Mouse (Mus musculus) cerebellum, adult 2 months (tissue): ENCODE data around the gene Zfp282.
"Not testable (repeated sequence)": the region's sequence is repeated elsewhere in the genome, so short reads cannot be mapped to it uniquely, and the experiment has no call there.

Experiments
- CTCF ChIP-seq: fragments of 200-500 bp; IDR thresholded peaks from 2 replicates; pipeline ENCODE4 v1.5.1; 2011; ENCODE audit warnings: low read depth, mild to moderate bottlenecking, control low read depth, low read length, moderate library complexity, borderline replicate concordance; ENCODE audit not compliant: insufficient read depth
- POLR2A ChIP-seq: fragments of 200-500 bp; IDR thresholded peaks from 2 replicates; pipeline ENCODE4 v1.6.1; 2011; ENCODE audit warnings: low read length, control low read depth, borderline replicate concordance; ENCODE audit not compliant: insufficient read depth

- TF ChIP-seq CTCF, POLR2A: not testable (repeated sequence)
Observed at GRCm38 (mm10) chr6:47857729-47858128, 19.3 kb upstream of the Zfp282 start.
